ENCODE assay signal across 10 mouse cellular contexts in genomic region chr3:51744339-51744759, GRCm38 (mm10).
A peak's percentile ranks its signal among the peaks of the same experiment; 100 is the strongest.
DNase-seq lines count a peak whose midpoint lies in the region; ATAC-seq and TF ChIP-seq lines count a peak whose summit lies in the region.
"Had no signal": no experiment of that assay in that cellular context is flagged by ENCODE, and none has a peak within 500 bp of the region (broad histone marks: within the 10 kb centered on the region; RNA-seq: fewer than 3 reads in every experiment).

No protein-coding gene starts in this region.

- H3K9ac ChIP-seq in kidney, embryonic 16.5 days (replicated peaks; ENCODE audit: low read length): no peak overlapping the region; the same call in 1 of the 2 replicates
- H3K9ac ChIP-seq: embryonic facial prominence, embryonic 12.5 days had no signal

- H3K27me3 ChIP-seq in kidney, embryonic 16.5 days (ENCODE audit: insufficient read depth, low read length): no peaks in the 10 kb centered on the region
- H3K27me3 ChIP-seq in Patski: no peaks in the 10 kb centered on the region
- H3K27me3 ChIP-seq: embryonic facial prominence, embryonic 12.5 days had no signal

- in situ Hi-C loops in Patski (cut with MboI; ENCODE audit: low pct_unique_long_range_greater_than_20kb): no loop called here

- CTCF ChIA-PET in Patski (lab: Charles Lee): interaction anchor here (0.7 to 1.4 kb wide), 3 partner anchors 12 to 182 kb away, joined by 3 to 4 read pairs (median 3); no protein-coding TSS in a partner anchor

- DNase-seq in kidney, adult 11 months: no peak
- peak; percentile 49 for DNase-seq in Patski (ENCODE audit: low read depth, low spot score)
- DNase-seq in liver: peak; percentile 76
- peak; percentile 15 for DNase-seq in naive thymus-derived CD4-positive, alpha-beta T cell, adult 2 months (ENCODE audit: low read depth)
- no peak for DNase-seq in adrenal gland, postnatal 36 days
- no peak for DNase-seq in cerebellum, postnatal 25 days
- no peak for DNase-seq in cerebellum, adult 18-20 months
- DNase-seq: heart, postnatal 36 days had no signal

- TF ChIP-seq CTCF in Patski (IDR thresholded peaks at IDR 0.05): no peak

- H3K27ac ChIP-seq in kidney, embryonic 16.5 days (ENCODE audit: low read length): peak overlapping the region; percentile 78
- H3K27ac ChIP-seq: embryonic facial prominence, embryonic 12.5 days had no signal

- H3K4me3 ChIP-seq in kidney, embryonic 16.5 days (ENCODE audit: low read length): no peak overlapping the region
- H3K4me3 ChIP-seq: embryonic facial prominence, embryonic 12.5 days had no signal

- H3K4me2 ChIP-seq in kidney, embryonic 16.5 days (replicated peaks; ENCODE audit: low read depth, low read length): no peak overlapping the region
- H3K4me2 ChIP-seq: embryonic facial prominence, embryonic 12.5 days had no signal

- peaks cover 35% of the 10 kb centered on the region for H3K4me1 ChIP-seq in kidney, embryonic 16.5 days (ENCODE audit: insufficient read depth, low read length)

- no peaks in the 10 kb centered on the region; the same call in 1 of the 2 replicates for H3K36me3 ChIP-seq in kidney, embryonic 16.5 days (ENCODE audit: insufficient read depth, low read length)
- H3K36me3 ChIP-seq: embryonic facial prominence, embryonic 12.5 days had no signal

- no peaks in the 10 kb centered on the region for H3K9me3 ChIP-seq in kidney, embryonic 16.5 days (ENCODE audit: low read length)
- H3K9me3 ChIP-seq: embryonic facial prominence, embryonic 12.5 days had no signal

- ATAC-seq in kidney, embryonic 16.5 days (ENCODE audit: low FRiP score, low TSS enrichment): peak; percentile 49
- ATAC-seq in Patski: no peak

- POLR2A ChIA-PET in Patski (lab: Charles Lee): interaction anchor here (0.8 kb wide), 1 partner anchor 431 kb away, joined by 7 read pairs; no protein-coding TSS in a partner anchor

- 44% methylated on average over 4 of the region's 4 CpGs for WGBS in kidney, embryonic 16.5 days

Comparison
In these comparisons a context has a peak if more than half of its experiments do, and no peak if none do; other contexts are left out.
1. DNase-seq: peak in Patski (single experiment), liver (single experiment) and naive thymus-derived CD4-positive, alpha-beta T cell, adult 2 months (single experiment); none in kidney, adult 11 months (single experiment), adrenal gland, postnatal 36 days (0 of 2), cerebellum, postnatal 25 days (0 of 2) and cerebellum, adult 18-20 months (0 of 2).